Mouse (Mus musculus) spleen, adult 2 months (tissue): ENCODE measurements around the gene Rnf6. TPM values are rescaled to one million over a fixed set of nuclear protein-coding genes. Genes with fewer than 3 reads are reported as not detected.
"Not testable (repeated sequence)": the region's sequence is repeated elsewhere in the genome, so short reads cannot be mapped to it uniquely, and the experiment has no call there.

ENCODE experiments used
- DNase-seq, 2 experiments: peaks; one replicate each; pipeline versions ENCODE4 v3.0.0 to v3.0.0-alpha.2; 2012 to 2021; ENCODE audit warnings: low spot score in 2 of 2, low read depth in 1 of 2
- H3K27ac ChIP-seq: fragments of 200-500 bp; 2 replicates; pipeline ENCODE4 v1.5.1; 2012; ENCODE audit warnings: low read length, inconsistent platforms; ENCODE audit not compliant: insufficient read depth
- H3K27me3 ChIP-seq: fragments of 200-500 bp; 2 replicates; pipeline ENCODE4 v1.6.1; 2012; ENCODE audit warnings: mild to moderate bottlenecking, moderate library complexity, low read length, inconsistent platforms; ENCODE audit not compliant: control insufficient read depth, insufficient read depth
- H3K36me3 ChIP-seq: fragments of 200-500 bp; 2 replicates; pipeline ENCODE4 v1.6.1; 2012; ENCODE audit warnings: mild to moderate bottlenecking, low read length, inconsistent platforms; ENCODE audit not compliant: control insufficient read depth, insufficient read depth
- H3K4me1 ChIP-seq: fragments of 200-500 bp; 2 replicates; pipeline ENCODE4 v1.6.1; 2011; ENCODE audit warnings: inconsistent platforms; ENCODE audit not compliant: control insufficient read depth, insufficient read depth, insufficient read length
- H3K4me3 ChIP-seq: fragments of 200-500 bp; 2 replicates; pipeline ENCODE4 v1.5.1; 2011; ENCODE audit warnings: mild to moderate bottlenecking, inconsistent platforms; ENCODE audit not compliant: insufficient read depth, insufficient read length; ENCODE audit errors: extremely low read depth
- CTCF ChIP-seq: fragments of 200-500 bp; IDR thresholded peaks from 2 replicates; pipeline ENCODE4 v1.5.1; 2011; ENCODE audit warnings: mild to moderate bottlenecking, inconsistent platforms; ENCODE audit not compliant: insufficient read depth, insufficient read length, insufficient replicate concordance; ENCODE audit errors: extremely low read depth
- POLR2A ChIP-seq: fragments of 200-500 bp; IDR thresholded peaks from 2 replicates; pipeline ENCODE4 v1.6.1; 2011; ENCODE audit warnings: low read depth, low read length, inconsistent platforms
- WGBS: fragments of 180-500 bp; shearing (Covaris S2); methylation state at CpG from one replicate; pipeline ENCODE4 v1.1.7; 2018; 5-methylcytosine and 5-hydroxymethylcytosine counted together
- polyA plus RNA-seq: library from polyadenylated mRNA; depleted of rRNA; stranded (reverse); fragments of >200 nt; gene quantifications from 2 replicates; pipeline ENCODE4 v1.2.3, GENCODE M21; 2012; rRNA removed

Rnf6 gene
- polyA plus RNA-seq, 1 experiment = 12.9 TPM

GRCm38 (mm10) chr5:146188144-146188543, 33.2 kb downstream of the Rnf6 start:
- H3K27me3 ChIP-seq = no peaks in the 10 kb centered on the region
- no peak for DNase-seq
- H3K36me3 ChIP-seq = no peaks in the 10 kb centered on the region
- no peaks in the 10 kb centered on the region for H3K4me1 ChIP-seq
- TF ChIP-seq POLR2A (no peak), CTCF (no peak)
- H3K4me3 ChIP-seq = no peak overlapping the region
- WGBS = 70% methylated on average over 1 of the region's 1 CpGs
- no peak overlapping the region for H3K27ac ChIP-seq

DNA sequence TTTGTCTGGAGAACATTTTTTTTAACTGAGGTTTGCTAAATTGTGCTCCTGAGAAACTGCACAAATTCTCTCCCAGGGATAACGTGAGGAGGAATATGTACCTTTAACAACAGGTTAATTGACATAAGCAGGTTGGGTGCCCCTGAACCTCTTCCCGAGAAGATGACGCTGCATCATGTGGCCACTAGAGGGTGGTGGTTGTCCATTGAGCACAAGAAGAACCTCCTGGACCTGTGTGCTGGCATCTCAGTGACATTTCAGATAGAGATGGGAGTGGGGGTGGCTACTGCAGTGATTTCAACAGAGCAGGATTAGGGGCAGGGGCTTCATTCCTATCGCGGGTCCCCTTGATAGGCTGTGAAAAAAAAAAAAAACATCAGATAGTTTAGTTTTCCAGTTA, 33.9 kb downstream of the Rnf6 start:
- not testable (repeated sequence) for H3K4me3 ChIP-seq, H3K4me1 ChIP-seq, H3K27me3 ChIP-seq, H3K27ac ChIP-seq, H3K36me3 ChIP-seq
- 27% methylated on average over 5 of the region's 5 CpGs for WGBS
- DNase-seq = peak; percentile 8 to 49
- TF ChIP-seq CTCF = peak; percentile 44; the same call in 1 of the 2 replicates

GRCm38 (mm10) chr5:146185204-146185603, 36.2 kb downstream of the Rnf6 start, which contains the start of gene 1700001J03Rik:
TSS of gene 1700001J03Rik (minus strand) at chr5:146185304.
- H3K27me3 ChIP-seq, H3K27ac ChIP-seq, H3K36me3 ChIP-seq, DNase-seq, H3K4me1 ChIP-seq, H3K4me3 ChIP-seq: not testable (repeated sequence)
- 77% methylated on average over 4 of the region's 4 CpGs for WGBS

DNA sequence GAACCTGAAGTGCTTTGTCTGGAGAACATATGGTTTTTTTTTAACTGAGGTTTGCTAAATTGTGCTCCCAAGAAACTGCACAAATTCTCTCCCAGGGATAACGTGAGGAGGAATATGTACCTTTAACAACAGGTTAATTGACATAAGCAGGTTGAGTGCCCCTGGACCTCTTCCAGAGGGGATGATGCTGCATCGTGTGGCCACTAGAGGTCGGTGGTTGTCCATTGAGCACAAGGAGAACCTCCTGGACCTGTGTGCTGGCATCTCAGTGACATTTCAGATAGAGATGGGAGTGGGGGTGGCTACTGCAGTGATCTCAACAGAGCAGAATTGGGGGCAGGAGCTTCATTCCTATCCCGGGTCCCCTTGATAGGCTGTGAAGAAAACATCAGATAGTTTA, 48.6 kb downstream of the Rnf6 start:
- not testable (repeated sequence) for DNase-seq
- WGBS = 52% methylated on average over 4 of the region's 4 CpGs

GRCm38 (mm10) chr5:146170621-146171020, 50.7 kb downstream of the Rnf6 start, which contains the start of gene Gm6309:
TSS of gene Gm6309 (minus strand) at chr5:146170721.
- WGBS = 84% methylated on average over 2 of the region's 2 CpGs
- H3K36me3 ChIP-seq, DNase-seq: not testable (repeated sequence)

More for the DNA sequence above, 48.6 kb downstream of the Rnf6 start:
- H3K36me3 ChIP-seq, H3K4me1 ChIP-seq, H3K4me3 ChIP-seq, H3K27me3 ChIP-seq, H3K27ac ChIP-seq: not testable (repeated sequence)

GRCm38 (mm10) chr5:146160439-146160838, 60.9 kb downstream of the Rnf6 start, which contains the start of gene Gm5565:
TSS of gene Gm5565 (minus strand) at chr5:146160539.
- H3K4me3 ChIP-seq, H3K36me3 ChIP-seq, H3K27ac ChIP-seq, H3K4me1 ChIP-seq, DNase-seq, H3K27me3 ChIP-seq: not testable (repeated sequence)
- 92% methylated on average over 3 of the region's 3 CpGs for WGBS

More at GRCm38 (mm10) chr5:146170621-146171020, 50.7 kb downstream of the Rnf6 start, which contains the start of gene Gm6309:
- not testable (repeated sequence) for H3K4me1 ChIP-seq, H3K27ac ChIP-seq, H3K27me3 ChIP-seq, H3K4me3 ChIP-seq

Other genes with a start within 250 kb of the Rnf6 start
- not detected in 2 replicates for gene Cyp3a25, start 211.9 kb downstream of the Rnf6 start, polyA plus RNA-seq
- gene Cyp3a59, start 142.3 kb downstream of the Rnf6 start, polyA plus RNA-seq = not detected in 2 replicates
- not detected in 2 replicates for gene Gm5565, start 61.0 kb downstream of the Rnf6 start, polyA plus RNA-seq
- not detected in 2 replicates for gene Gm6309, start 50.8 kb downstream of the Rnf6 start, polyA plus RNA-seq
- 0.12 and 0.18 TPM in 2 replicates for gene 1700001J03Rik, start 36.3 kb downstream of the Rnf6 start, polyA plus RNA-seq
- gene Cdk8, start 9.7 kb upstream of the Rnf6 start, polyA plus RNA-seq = 21.0 and 23.8 TPM in 2 replicates
- 0.49 and 0.68 TPM in 2 replicates for gene Wasf3, start 163.4 kb upstream of the Rnf6 start, polyA plus RNA-seq